Mouse (Mus musculus) adrenal gland, adult 10 weeks (tissue): ENCODE data around the gene Ppil2. TPM values are rescaled to one million over a fixed set of nuclear protein-coding genes. Genes with fewer than 3 reads are reported as not detected.

ENCODE experiments used
- polyA plus RNA-seq: library from polyadenylated mRNA; stranded (reverse); fragments of 350-450 nt; fragmentation: Illumina TruSeq; extraction: RNeasy Lipid Tissue Mini Kit (QIAGEN cat#74804); gene quantifications from one replicate; pipeline ENCODE4 v1.2.3, GENCODE M21; 2014; ENCODE audit warnings: low read depth, low replicate concordance

Ppil2 gene
- 157 TPM for polyA plus RNA-seq

DNA sequence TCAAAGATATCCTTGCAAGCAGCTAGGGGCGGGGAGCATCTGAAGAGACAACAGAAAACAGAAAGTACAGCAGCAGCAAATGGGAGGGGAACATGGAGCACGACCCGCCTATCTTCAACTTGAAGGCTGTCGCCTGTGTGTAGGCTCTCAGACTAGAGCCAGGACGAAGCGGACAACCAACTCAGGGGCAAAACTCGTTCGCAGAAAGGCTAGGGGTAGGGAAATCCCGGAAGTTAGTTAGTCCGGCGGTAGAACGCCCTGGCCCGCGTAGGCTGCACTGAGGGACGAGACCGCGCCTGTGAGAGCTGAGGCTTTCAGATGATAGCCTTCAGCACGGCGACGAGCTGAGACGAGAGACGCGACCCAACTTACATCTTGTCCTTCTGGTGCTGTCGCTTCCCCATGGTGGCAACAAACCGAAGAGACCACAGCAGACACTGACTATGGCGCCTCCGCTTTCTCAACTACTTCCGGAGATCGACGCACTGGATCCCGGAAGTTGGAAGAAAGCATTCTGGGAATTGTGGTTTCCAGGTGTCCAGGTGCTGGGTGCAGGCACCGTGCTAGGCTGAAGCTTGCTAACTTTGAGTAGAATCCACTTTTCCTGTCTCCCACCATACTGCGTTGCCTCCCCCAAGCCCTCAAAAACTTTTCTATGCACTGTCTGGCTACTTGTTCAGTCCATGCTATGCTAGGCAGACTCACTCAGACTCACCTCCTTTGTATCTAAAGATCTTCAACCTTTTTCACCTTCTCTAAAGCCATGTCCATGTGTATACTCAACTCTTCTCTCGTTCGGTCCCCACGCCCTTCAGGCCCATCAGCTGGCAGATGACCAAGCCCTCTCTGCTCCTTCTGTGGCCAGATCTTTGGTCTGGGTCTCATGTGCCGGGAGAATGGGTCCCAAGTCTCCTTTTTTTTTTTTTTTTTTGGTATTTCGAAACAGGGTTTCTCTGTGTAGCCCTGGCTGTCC lies at the start of gene Ppil2:
Ppil2 (minus strand) TSS at position 487 of the 973 bp plus-strand sequence.

DNA sequence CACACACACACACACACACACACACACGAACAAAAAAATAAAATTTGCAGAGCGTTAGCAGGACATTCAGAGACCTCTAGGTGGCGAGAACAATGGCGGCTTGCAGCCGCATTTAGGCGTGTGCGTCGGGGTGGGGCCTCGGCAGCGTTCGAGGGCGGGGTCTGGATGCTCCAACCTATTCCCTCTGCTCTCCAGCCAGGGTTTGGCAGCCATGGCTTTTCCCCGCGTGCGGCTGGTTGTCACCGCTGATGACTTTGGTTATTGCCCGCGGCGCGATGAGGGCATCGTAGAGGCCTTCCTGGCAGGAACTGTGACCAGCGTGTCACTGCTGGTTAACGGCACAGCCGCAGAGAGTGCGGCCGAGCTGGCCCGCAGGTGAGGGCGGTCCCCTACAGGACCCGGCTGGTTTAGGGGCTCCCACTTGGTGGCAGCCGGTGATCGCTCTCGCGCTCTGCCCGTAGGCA lies 35.7 kb upstream of the Ppil2 start, which contains the start of gene Ccdc116:
Ccdc116 (minus strand) TSS at position 458 of the 464 bp plus-strand sequence.

DNA sequence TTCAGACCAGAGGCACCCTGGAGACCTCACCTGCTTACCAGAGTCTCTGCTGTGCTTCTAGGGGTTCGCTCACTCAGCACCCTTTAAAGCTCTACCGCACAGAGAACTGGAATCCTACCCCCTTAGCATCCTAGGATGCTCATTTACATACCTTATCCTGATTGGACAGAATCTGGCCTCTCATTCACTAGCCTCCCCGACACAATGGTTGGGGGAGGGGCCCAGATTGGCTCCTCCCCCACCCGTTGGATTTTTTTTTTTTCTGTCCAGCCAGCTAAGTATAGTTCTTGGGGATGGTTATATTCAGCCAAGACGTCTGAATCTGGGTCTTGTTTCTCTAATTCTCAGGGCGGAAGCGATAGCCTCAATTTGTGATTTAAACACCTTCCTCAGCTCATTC lies 33.3 kb upstream of the Ppil2 start, which contains the start of gene Ydjc:
Ydjc (plus strand) TSS at position 283 of the 400 bp plus-strand sequence.

DNA sequence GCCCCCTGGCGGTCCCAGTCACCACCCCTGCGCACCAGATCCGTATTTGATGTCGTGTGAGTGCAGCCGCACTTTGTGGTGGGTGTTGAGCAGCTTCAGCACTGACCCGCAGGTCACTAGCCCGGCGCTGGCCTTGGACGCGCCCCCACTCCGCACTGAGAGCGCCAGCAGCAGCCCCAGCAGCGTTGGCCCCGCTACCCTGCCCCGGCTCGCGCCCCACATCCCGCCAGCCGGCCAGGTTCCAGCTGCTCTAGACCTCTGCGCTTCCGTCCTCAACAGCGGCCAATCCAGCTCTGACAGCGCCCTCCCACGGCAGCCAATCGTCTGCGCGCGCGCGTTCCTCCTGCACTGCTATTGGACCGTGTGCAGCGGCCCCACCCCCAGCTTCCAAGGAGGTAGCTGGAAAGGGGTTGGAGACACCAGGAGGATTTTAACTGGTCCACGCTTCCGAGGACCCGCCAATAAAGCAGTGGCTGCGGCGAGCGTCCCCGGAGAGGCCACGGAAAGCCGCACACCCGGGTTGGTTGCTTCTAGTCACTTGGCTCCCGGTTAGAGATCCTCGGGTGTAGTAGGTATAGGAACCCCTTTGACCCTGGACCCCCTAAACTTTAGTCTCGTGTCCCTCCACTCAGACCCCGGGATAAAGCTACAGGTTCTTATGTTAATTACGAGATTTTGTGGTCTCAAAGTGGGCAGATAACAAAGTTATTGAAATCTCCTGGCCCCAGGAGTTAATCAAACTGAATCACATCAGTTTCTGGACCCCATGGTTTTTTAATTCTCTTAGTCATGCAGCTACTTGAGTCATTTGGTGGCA lies 21.2 kb upstream of the Ppil2 start, which contains the start of gene Sdf2l1:
Sdf2l1 (minus strand) TSS at position 295 of the 817 bp plus-strand sequence.

DNA sequence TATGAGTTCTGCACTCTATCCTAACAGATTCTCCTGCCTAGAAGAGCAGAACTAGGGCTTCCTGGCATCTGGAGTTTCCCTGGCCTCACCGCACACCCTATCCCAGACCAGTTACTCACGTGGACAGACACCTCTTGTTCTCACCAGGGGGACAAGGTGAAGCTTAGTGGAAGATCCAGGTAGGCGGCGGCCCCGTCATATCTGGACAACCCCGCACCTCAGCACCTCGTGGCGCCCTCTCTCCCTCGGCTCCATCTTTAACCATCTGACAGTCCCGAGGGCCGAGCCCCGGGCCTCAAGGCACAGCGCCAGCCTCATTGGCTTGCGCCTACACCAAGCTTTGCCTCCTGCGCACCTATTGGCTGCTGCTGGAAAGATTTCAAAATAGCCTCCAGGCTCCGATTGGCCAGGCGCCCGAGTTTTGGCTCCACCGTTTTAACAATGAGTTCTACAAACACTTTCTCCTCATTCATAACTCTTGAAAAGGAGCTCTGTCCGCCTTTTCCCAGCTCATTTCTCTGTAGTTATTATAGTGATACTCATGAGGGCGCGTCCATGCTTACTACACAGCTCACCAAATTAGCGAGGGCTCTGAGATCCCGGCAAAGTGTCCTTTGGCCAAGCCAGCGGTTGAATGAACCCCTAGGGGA lies 13.9 kb upstream of the Ppil2 start, which contains the start of gene 2610318N02Rik:
2610318N02Rik (minus strand) TSS at position 297 of the 650 bp plus-strand sequence.

DNA sequence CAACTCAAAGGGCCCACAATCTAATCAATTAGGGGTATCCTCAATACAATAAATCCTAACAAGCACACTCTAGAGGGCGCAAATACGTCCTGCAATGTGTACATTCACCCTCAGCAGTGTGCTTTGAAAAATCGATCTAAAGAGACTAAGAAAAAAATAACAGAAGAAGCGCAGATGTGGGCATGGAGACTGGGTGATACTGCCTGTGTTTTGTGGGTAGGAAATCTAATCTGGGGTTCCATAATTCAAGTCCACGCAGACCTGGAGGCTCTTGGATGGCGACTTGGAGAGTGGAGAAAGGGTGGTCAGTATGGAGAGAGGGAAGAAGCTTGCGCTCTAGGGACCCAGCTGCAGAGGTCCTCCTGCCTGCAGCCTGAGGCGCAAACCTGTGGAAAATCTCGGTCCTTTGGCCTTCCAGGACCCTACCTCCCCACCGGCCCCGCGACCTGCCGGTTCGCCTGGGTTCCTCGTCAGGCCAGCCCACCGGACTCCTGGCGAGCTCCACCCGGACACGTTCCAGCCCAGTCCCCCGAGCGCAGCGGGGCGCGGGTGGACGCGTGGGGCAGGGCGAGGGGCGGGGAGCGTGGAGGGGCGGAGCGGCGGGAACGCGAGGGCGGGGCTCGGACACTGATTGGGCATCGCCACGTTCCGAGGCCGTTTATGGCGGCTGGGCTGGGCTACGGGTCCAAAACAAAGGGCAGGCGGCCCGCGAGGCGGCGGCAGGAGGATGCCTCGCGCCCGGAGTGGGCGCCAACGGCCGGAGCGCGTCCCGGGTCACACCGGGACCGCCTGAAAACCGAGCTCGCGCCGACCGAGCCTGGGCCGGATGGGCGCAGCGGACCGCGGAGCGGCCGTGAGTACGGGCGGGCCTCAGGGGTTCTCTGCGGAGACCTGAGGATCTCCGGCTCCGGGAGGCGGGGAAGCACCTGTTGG lies 41.3 kb downstream of the Ppil2 start, which contains the start of gene Ypel1:
Ypel1 (plus strand) TSS at position 186 of the 933 bp plus-strand sequence.

Other genes with a start within 250 kb of the Ppil2 start
- gene Igll1, start 247.3 kb downstream of the Ppil2 start, polyA plus RNA-seq: not detected
- 9.2 TPM for gene Top3b, start 240.5 kb downstream of the Ppil2 start, polyA plus RNA-seq
- gene Vpreb1, start 240.4 kb downstream of the Ppil2 start, polyA plus RNA-seq: not detected
- 17.2 TPM for gene Ppm1f, start 214.8 kb downstream of the Ppil2 start, polyA plus RNA-seq
- gene Mapk1, start 127.9 kb downstream of the Ppil2 start, polyA plus RNA-seq: 394 TPM
- gene Ypel1, start 41.6 kb downstream of the Ppil2 start, polyA plus RNA-seq: 4.1 TPM
- not detected for gene 2610318N02Rik, start 13.9 kb upstream of the Ppil2 start, polyA plus RNA-seq
- 15.5 TPM for gene Sdf2l1, start 21.1 kb upstream of the Ppil2 start, polyA plus RNA-seq
- not detected for gene Ydjc, start 33.4 kb upstream of the Ppil2 start, polyA plus RNA-seq
- gene Ccdc116, start 36.0 kb upstream of the Ppil2 start, polyA plus RNA-seq: not detected
- gene Ube2l3, start 91.4 kb upstream of the Ppil2 start, polyA plus RNA-seq: 394 TPM
- not detected for gene Rimbp3, start 97.3 kb upstream of the Ppil2 start, polyA plus RNA-seq
- gene Hic2, start 122.3 kb upstream of the Ppil2 start, polyA plus RNA-seq: 0.70 TPM
- gene Tmem191c, start 164.8 kb upstream of the Ppil2 start, polyA plus RNA-seq: not detected
- not detected for gene Serpind1, start 220.1 kb upstream of the Ppil2 start, polyA plus RNA-seq